Mouse (Mus musculus) lung, postnatal 0 days (tissue): Measurements from ENCODE around the gene Zgrf1. TPM values are rescaled to one million over a fixed set of nuclear protein-coding genes. Genes with fewer than 3 reads are reported as not detected.

Source experiments
- ATAC-seq: fragments of 200-750 bp; cut with Nextera tagmentation; 2 replicates; pipeline ENCODE4 v1.8.0; 2017; ENCODE audit warnings: moderate library complexity
- DNase-seq: peaks from one replicate; pipeline ENCODE4 v3.0.0-alpha.2; 2016; ENCODE audit warnings: low spot score
- H3K27ac ChIP-seq: fragments of 300-500 bp; sonication (generic); 2 replicates; pipeline ENCODE4 v1.5.1; 2014; ENCODE audit warnings: antibody characterized with exemption, mild to moderate bottlenecking, low read length, mixed read lengths
- H3K27me3 ChIP-seq: fragments of 300-500 bp; sonication (generic); replicated peaks from 2 replicates; pipeline ENCODE4 v1.6.1; 2014; ENCODE audit warnings: low read length, mixed read lengths; ENCODE audit not compliant: insufficient read depth
- H3K36me3 ChIP-seq: fragments of 300-500 bp; sonication (generic); 2 replicates; pipeline ENCODE4 v1.6.1; 2014; ENCODE audit warnings: low read length, mixed read lengths; ENCODE audit not compliant: insufficient read depth
- H3K4me1 ChIP-seq: fragments of 300-500 bp; sonication (generic); 2 replicates; pipeline ENCODE4 v1.6.1; 2014; ENCODE audit warnings: antibody characterized with exemption, low read depth, low read length, mixed read lengths; ENCODE audit not compliant: insufficient read depth
- H3K4me2 ChIP-seq: fragments of 300-500 bp; sonication (generic); replicated peaks from 2 replicates; pipeline ENCODE4 v1.6.1; 2014; ENCODE audit warnings: low read depth, mild to moderate bottlenecking, low read length, moderate library complexity, mixed read lengths
- H3K4me3 ChIP-seq: fragments of 300-500 bp; sonication (generic); 2 replicates; pipeline ENCODE4 v1.5.1; 2014; ENCODE audit warnings: low read depth, low read length
- H3K9ac ChIP-seq: fragments of 300-500 bp; sonication (generic); replicated peaks from 2 replicates; pipeline ENCODE4 v1.6.1; 2014; ENCODE audit warnings: low read depth, mild to moderate bottlenecking
- H3K9me3 ChIP-seq: fragments of 300-500 bp; sonication (generic); 2 replicates; pipeline ENCODE4 v1.6.1; 2016; ENCODE audit warnings: low read length, mixed read lengths
- CTCF ChIP-seq: IDR thresholded peaks from 2 replicates; pipeline ENCODE4 v1.5.1; 2016; ENCODE audit warnings: antibody characterized with exemption, mild to moderate bottlenecking
- EP300 ChIP-seq: IDR thresholded peaks from 2 replicates; pipeline ENCODE4 v1.6.1; 2016; ENCODE audit warnings: antibody characterized with exemption, mild to moderate bottlenecking, control low read depth
- WGBS: fragments of 180-500 bp; shearing (Covaris S2); extraction: QIAGEN DNeasy Blood & Tissue Kit; methylation state at CpG from one replicate; pipeline ENCODE4 v1.1.7; 2014; 5-methylcytosine and 5-hydroxymethylcytosine counted together
- polyA plus RNA-seq: library from polyadenylated mRNA; unstranded; fragments of >200 nt; fragmentation: Nextera tagmentation; extraction: Ambion mirVana; gene quantifications from 2 replicates; pipeline ENCODE4 v1.2.1, GENCODE M21; 2015

Zgrf1 gene
- polyA plus RNA-seq, 1 experiment from 2014 or later = 1.0 TPM

- Histone ChIP-seq H3K4me1 (no peaks in the 10 kb centered on the region), H3K27me3 (no peaks in the 10 kb centered on the region), H3K9ac (no peak overlapping the region; the same call in 1 of the 2 replicates), H3K4me2 (peak overlapping the region; percentile 75), H3K4me3 (peak overlapping the region; percentile 65), H3K36me3 (no peaks in the 10 kb centered on the region), H3K9me3 (no peaks in the 10 kb centered on the region), H3K27ac (no peak overlapping the region; the same call in 1 of the 2 replicates)
- under 1% methylated on average over 4 of the region's 4 CpGs for WGBS
- ATAC-seq = no peak
- no peak for TF ChIP-seq EP300
- TF ChIP-seq CTCF = no peak
- no peak for DNase-seq
Observed at GRCm38 (mm10) chr3:127553720-127554043, 393 bp downstream of the Zgrf1 start.

- no peaks in the 10 kb centered on the region for H3K9me3 ChIP-seq
- ATAC-seq (no peak), DNase-seq (peak; percentile 61)
- no peak overlapping the region for H3K4me2 ChIP-seq
- H3K36me3 ChIP-seq = no peaks in the 10 kb centered on the region
- H3K9ac ChIP-seq = no peak overlapping the region
- no peaks in the 10 kb centered on the region for H3K4me1 ChIP-seq
- H3K27ac ChIP-seq = no peak overlapping the region
- H3K4me3 ChIP-seq = no peak overlapping the region
- TF ChIP-seq CTCF (peak; percentile 34; the same call in 1 of the 2 replicates), EP300 (no peak)
- no peaks in the 10 kb centered on the region for H3K27me3 ChIP-seq
- 28% methylated on average over 5 of the region's 5 CpGs for WGBS
Observed at GRCm38 (mm10) chr3:127554723-127555122, 1.4 kb downstream of the Zgrf1 start.

GRCm38 (mm10) chr3:127558201-127558600 lies 4.9 kb downstream of the Zgrf1 start:
- H3K36me3 ChIP-seq = peaks cover 12% of the 10 kb centered on the region; the same call in 1 of the 2 replicates

GRCm38 (mm10) chr3:127562974-127563373 lies 9.7 kb downstream of the Zgrf1 start:
- Histone ChIP-seq H3K27me3 (no peaks in the 10 kb centered on the region), H3K9me3 (no peaks in the 10 kb centered on the region), H3K4me2 (no peak overlapping the region), H3K4me3 (no peak overlapping the region), H3K9ac (no peak overlapping the region), H3K4me1 (no peaks in the 10 kb centered on the region), H3K27ac (no peak overlapping the region), H3K36me3 (peaks cover 12% of the 10 kb centered on the region)
- 90% methylated on average over 4 of the region's 4 CpGs for WGBS
- DNase-seq (no peak), ATAC-seq (no peak)
- TF ChIP-seq EP300 (no peak), CTCF (no peak)

More at GRCm38 (mm10) chr3:127558201-127558600, 4.9 kb downstream of the Zgrf1 start:
- TF ChIP-seq CTCF = peak; percentile 5; the same call in 1 of the 2 replicates
- TF ChIP-seq EP300 = no peak
- Histone ChIP-seq H3K4me2 (no peak overlapping the region), H3K9me3 (no peaks in the 10 kb centered on the region), H3K9ac (no peak overlapping the region), H3K27me3 (no peaks in the 10 kb centered on the region), H3K27ac (no peak overlapping the region), H3K4me1 (no peaks in the 10 kb centered on the region), H3K4me3 (no peak overlapping the region)
- DNase-seq (no peak), ATAC-seq (no peak)

- Histone ChIP-seq H3K27me3 (no peaks in the 10 kb centered on the region), H3K27ac (no peak overlapping the region), H3K4me2 (no peak overlapping the region), H3K9ac (no peak overlapping the region), H3K9me3 (no peaks in the 10 kb centered on the region), H3K36me3 (peaks cover 12% of the 10 kb centered on the region), H3K4me1 (no peaks in the 10 kb centered on the region), H3K4me3 (no peak overlapping the region)
- DNase-seq (no peak), ATAC-seq (no peak)
- TF ChIP-seq EP300 (no peak), CTCF (0 out of 2 replicates have a peak, but pooled peaks have one; percentile 6)
- 67% methylated on average over 3 of the region's 3 CpGs for WGBS
Observed at GRCm38 (mm10) chr3:127565129-127565528, 11.8 kb downstream of the Zgrf1 start.

- 60% methylated on average over 4 of the region's 4 CpGs for WGBS
- Histone ChIP-seq H3K9ac (no peak overlapping the region), H3K4me3 (no peak overlapping the region), H3K27ac (no peak overlapping the region), H3K36me3 (no peaks in the 10 kb centered on the region), H3K4me1 (no peaks in the 10 kb centered on the region), H3K4me2 (no peak overlapping the region; the same call in 1 of the 2 replicates), H3K9me3 (no peaks in the 10 kb centered on the region), H3K27me3 (no peaks in the 10 kb centered on the region)
- DNase-seq (peak; percentile 85), ATAC-seq (peak; percentile 86)
- TF ChIP-seq CTCF (peak; percentile 78), EP300 (no peak)
Observed at GRCm38 (mm10) chr3:127572557-127572956, 19.3 kb downstream of the Zgrf1 start.

- Histone ChIP-seq H3K4me2 (no peak overlapping the region), H3K4me1 (no peaks in the 10 kb centered on the region), H3K9me3 (no peaks in the 10 kb centered on the region), H3K27ac (no peak overlapping the region), H3K27me3 (no peaks in the 10 kb centered on the region), H3K9ac (no peak overlapping the region), H3K36me3 (no peaks in the 10 kb centered on the region; the same call in 1 of the 2 replicates), H3K4me3 (no peak overlapping the region)
- no peak for DNase-seq
- ATAC-seq = no peak
- 96% methylated on average over 1 of the region's 1 CpGs for WGBS
- TF ChIP-seq EP300 (no peak), CTCF (no peak)
Observed at GRCm38 (mm10) chr3:127597136-127597535, 43.8 kb downstream of the Zgrf1 start.
